Mouse (Mus musculus): ENCODE measurements around the gene Apba3. TPM values are rescaled to one million over a fixed set of nuclear protein-coding genes. Genes with fewer than 3 reads are reported as not detected.
"Not testable (repeated sequence)": the region's sequence is repeated elsewhere in the genome, so short reads cannot be mapped to it uniquely, and the experiment has no call there.

Gene Apba3
- 60.7 and 66.5 TPM in 2 replicates for polyA plus RNA-seq (2015; fragmentation: Nextera tagmentation; extraction: Ambion mirVana)

GRCm38 (mm10) chr10:81266211-81267105 is at the start of gene Apba3, which contains the start of gene Mrpl54:
Gene Apba3, plus strand, starts transcription at chr10:81266960.
Gene Mrpl54, minus strand, starts transcription at chr10:81266934.
- under 1% methylated on average over 48 of the region's 48 CpGs for WGBS
- Histone ChIP-seq H3K4me1 (peaks cover 23% of the 10 kb centered on the region), H3K9me3 (no peaks in the 10 kb centered on the region), H3K36me3 (peaks cover 31% of the 10 kb centered on the region), H3K27me3 (no peaks in the 10 kb centered on the region), H3K9ac (peak within 1 kb of the TSS; percentile 85), H3K4me2 (peak within 1 kb of the TSS; percentile 83), H3K27ac (peak within 1 kb of the TSS; percentile 84), H3K4me3 (peak within 1 kb of the TSS; percentile 85)
- ATAC-seq (ENCODE audit: borderline replicate concordance, extremely low read depth, low FRiP score, low TSS enrichment) = peak; percentile 93

DNA sequence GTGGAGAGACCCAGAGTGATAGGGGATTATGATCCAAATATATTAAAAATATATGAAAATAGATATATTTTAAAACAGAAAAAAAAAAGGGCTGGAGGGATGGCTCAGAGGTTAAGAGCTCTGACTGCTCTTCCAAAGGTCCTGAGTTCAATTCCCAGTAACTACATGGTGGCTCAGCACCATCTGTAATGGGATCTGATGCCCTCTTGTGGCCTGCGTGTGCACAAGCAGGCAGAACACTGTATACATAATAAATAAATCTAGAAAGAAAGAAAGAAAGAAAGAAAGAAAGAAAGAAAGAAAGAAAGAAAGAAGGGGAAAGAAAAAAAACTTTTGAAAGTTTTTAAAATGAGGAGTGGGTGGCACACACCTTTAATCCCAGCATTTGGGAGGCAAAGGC is 49.5 kb upstream of the Apba3 start:
- H3K9ac ChIP-seq = not testable (repeated sequence)
- WGBS = 17% methylated on average over 1 of the region's 1 CpGs

GRCm38 (mm10) chr10:81217964-81218363 is 48.8 kb upstream of the Apba3 start:
- peak; percentile 49; the same call in 1 of the 2 replicates for ATAC-seq (ENCODE audit: borderline replicate concordance, extremely low read depth, low FRiP score, low TSS enrichment)

More for the DNA sequence above, 49.5 kb upstream of the Apba3 start:
- not testable (repeated sequence) for ATAC-seq (ENCODE audit: borderline replicate concordance, extremely low read depth, low FRiP score, low TSS enrichment); H3K4me1 ChIP-seq; H3K9me3 ChIP-seq; H3K36me3 ChIP-seq; H3K4me2 ChIP-seq; H3K27ac ChIP-seq; H3K4me3 ChIP-seq
- peaks cover 13% of the 10 kb centered on the region; the same call in 1 of the 2 replicates for H3K27me3 ChIP-seq

GRCm38 (mm10) chr10:81221402-81222015 is 45.3 kb upstream of the Apba3 start:
- H3K27ac ChIP-seq = no peak overlapping the region
- no peak for ATAC-seq (ENCODE audit: borderline replicate concordance, extremely low read depth, low FRiP score, low TSS enrichment)
- 82% methylated on average over 5 of the region's 5 CpGs for WGBS

More at GRCm38 (mm10) chr10:81217964-81218363, 48.8 kb upstream of the Apba3 start:
- H3K27me3 ChIP-seq = peaks cover 13% of the 10 kb centered on the region; the same call in 1 of the 2 replicates
- H3K27ac ChIP-seq = no peak overlapping the region
- no peaks in the 10 kb centered on the region for H3K9me3 ChIP-seq
- no peaks in the 10 kb centered on the region for H3K4me1 ChIP-seq
- WGBS = 23% methylated on average over 7 of the region's 7 CpGs
- H3K9ac ChIP-seq = no peak overlapping the region
- H3K4me2 ChIP-seq = no peak overlapping the region
- H3K4me3 ChIP-seq = no peak overlapping the region
- no peaks in the 10 kb centered on the region for H3K36me3 ChIP-seq

DNA sequence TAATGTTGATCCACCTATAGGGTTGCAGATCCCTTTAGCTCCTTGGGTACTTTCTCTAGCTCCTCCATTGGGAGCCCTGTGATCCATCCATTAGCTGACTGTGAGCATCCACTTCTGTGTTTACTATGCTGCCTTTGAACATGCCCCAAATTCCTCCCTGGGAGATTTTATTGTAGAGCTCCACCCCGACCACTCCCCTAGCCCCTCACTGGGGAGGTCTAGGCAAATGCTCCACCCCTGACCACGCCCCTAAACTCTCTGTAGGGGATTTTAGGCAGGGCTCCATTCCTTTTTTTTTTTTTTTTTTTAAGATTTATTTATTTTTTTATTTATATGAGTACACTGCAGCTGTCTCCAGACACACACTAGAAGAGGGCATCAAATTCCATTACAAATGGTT is 43.0 kb upstream of the Apba3 start:
- not testable (repeated sequence) for H3K27ac ChIP-seq

More at GRCm38 (mm10) chr10:81221402-81222015, 45.3 kb upstream of the Apba3 start:
- Histone ChIP-seq H3K27me3 (peaks cover 13% of the 10 kb centered on the region; the same call in 1 of the 2 replicates), H3K9ac (no peak overlapping the region), H3K4me3 (no peak overlapping the region), H3K36me3 (no peaks in the 10 kb centered on the region), H3K9me3 (no peaks in the 10 kb centered on the region), H3K4me2 (no peak overlapping the region), H3K4me1 (no peaks in the 10 kb centered on the region)

GRCm38 (mm10) chr10:81229735-81230437 is 36.9 kb upstream of the Apba3 start:
- no peak for ATAC-seq (ENCODE audit: borderline replicate concordance, extremely low read depth, low FRiP score, low TSS enrichment)
- WGBS = 13% methylated on average over 20 of the region's 20 CpGs
- H3K4me3 ChIP-seq = no peak overlapping the region
- H3K9me3 ChIP-seq = no peaks in the 10 kb centered on the region
- H3K36me3 ChIP-seq = no peaks in the 10 kb centered on the region
- H3K27me3 ChIP-seq = peaks cover 41% of the 10 kb centered on the region
- no peak overlapping the region for H3K4me2 ChIP-seq
- H3K27ac ChIP-seq = no peak overlapping the region
- no peak overlapping the region for H3K9ac ChIP-seq
- H3K4me1 ChIP-seq = peaks cover 12% of the 10 kb centered on the region

More for the DNA sequence above, 43.0 kb upstream of the Apba3 start:
- not testable (repeated sequence) for H3K9me3 ChIP-seq; ATAC-seq (ENCODE audit: borderline replicate concordance, extremely low read depth, low FRiP score, low TSS enrichment); H3K4me3 ChIP-seq; H3K4me1 ChIP-seq; H3K9ac ChIP-seq; H3K4me2 ChIP-seq; H3K36me3 ChIP-seq
- peaks cover 17% of the 10 kb centered on the region; the same call in 1 of the 2 replicates for H3K27me3 ChIP-seq
- 31% methylated on average over 2 of the region's 2 CpGs for WGBS

GRCm38 (mm10) chr10:81230438-81231332 is 36.1 kb upstream of the Apba3 start, which contains the start of gene Atcay:
Gene Atcay, minus strand, starts transcription at chr10:81230833.
- no peaks in the 10 kb centered on the region for H3K36me3 ChIP-seq
- H3K27ac ChIP-seq = no peak within 1 kb of the TSS
- no peak within 1 kb of the TSS for H3K4me2 ChIP-seq
- ATAC-seq (ENCODE audit: borderline replicate concordance, extremely low read depth, low FRiP score, low TSS enrichment) = no peak
- no peak within 1 kb of the TSS for H3K4me3 ChIP-seq
- H3K27me3 ChIP-seq = peaks cover 41% of the 10 kb centered on the region
- 10% methylated on average over 27 of the region's 27 CpGs for WGBS
- no peak within 1 kb of the TSS for H3K9ac ChIP-seq
- no peaks in the 10 kb centered on the region for H3K9me3 ChIP-seq
- H3K4me1 ChIP-seq = peaks cover 12% of the 10 kb centered on the region

DNA sequence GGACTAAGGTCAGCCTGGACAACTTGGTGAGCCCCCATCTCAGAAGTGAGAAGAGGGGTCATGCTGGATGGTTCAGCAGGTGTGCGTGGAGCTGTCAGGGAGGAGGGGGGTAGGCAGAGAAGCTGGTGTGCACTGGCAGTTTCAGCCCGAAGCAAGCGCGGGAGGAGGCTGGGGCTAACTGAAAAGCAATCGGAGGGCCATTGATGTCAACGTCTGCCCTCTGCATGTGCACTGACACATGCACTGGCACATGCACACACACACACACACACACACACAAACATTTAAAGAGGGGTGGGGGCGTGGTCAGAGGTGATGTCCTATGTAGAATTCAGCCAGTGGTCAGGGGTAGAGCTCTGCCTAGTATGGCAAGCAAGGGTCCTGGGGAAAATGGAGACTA is 35.3 kb upstream of the Apba3 start:
- WGBS = 49% methylated on average over 7 of the region's 7 CpGs
- no peak for ATAC-seq (ENCODE audit: borderline replicate concordance, extremely low read depth, low FRiP score, low TSS enrichment)
- peaks cover 12% of the 10 kb centered on the region for H3K4me1 ChIP-seq
- H3K36me3 ChIP-seq = no peaks in the 10 kb centered on the region
- no peaks in the 10 kb centered on the region for H3K9me3 ChIP-seq
- no peak overlapping the region for H3K4me3 ChIP-seq
- no peak overlapping the region for H3K4me2 ChIP-seq
- no peak overlapping the region for H3K27ac ChIP-seq
- H3K27me3 ChIP-seq = peaks cover 41% of the 10 kb centered on the region
- no peak overlapping the region for H3K9ac ChIP-seq

- Histone ChIP-seq H3K4me2 (peak within 1 kb of the TSS; percentile 75), H3K27ac (peak within 1 kb of the TSS; percentile 38; the same call in 1 of the 2 replicates), H3K4me1 (peaks cover 12% of the 10 kb centered on the region), H3K4me3 (peak within 1 kb of the TSS; percentile 66), H3K36me3 (no peaks in the 10 kb centered on the region), H3K9me3 (no peaks in the 10 kb centered on the region), H3K9ac (peak within 1 kb of the TSS; percentile 62), H3K27me3 (peaks cover 41% of the 10 kb centered on the region)
- 5% methylated on average over 29 of the region's 29 CpGs for WGBS
- ATAC-seq (ENCODE audit: borderline replicate concordance, extremely low read depth, low FRiP score, low TSS enrichment) = peak; percentile 79
Observed at GRCm38 (mm10) chr10:81232580-81233225, 34.1 kb upstream of the Apba3 start, which contains the start of gene Zfr2. Gene Zfr2, plus strand, starts transcription at chr10:81233155.

- under 1% methylated on average over 17 of the region's 28 CpGs for WGBS
- Histone ChIP-seq H3K36me3 (no peaks in the 10 kb centered on the region), H3K9ac (peak overlapping the region; percentile 62), H3K4me1 (peaks cover 12% of the 10 kb centered on the region), H3K4me2 (peak overlapping the region; percentile 75), H3K4me3 (peak overlapping the region; percentile 66), H3K27me3 (peaks cover 38% of the 10 kb centered on the region), H3K27ac (peak overlapping the region; percentile 38; the same call in 1 of the 2 replicates), H3K9me3 (no peaks in the 10 kb centered on the region)
- peak; percentile 64 for ATAC-seq (ENCODE audit: borderline replicate concordance, extremely low read depth, low FRiP score, low TSS enrichment)
Observed at GRCm38 (mm10) chr10:81233226-81233585, 33.6 kb upstream of the Apba3 start.
